Mouse (Mus musculus) embryonic fibroblast, embryonic 13.5 days (primary cell): Measurements from ENCODE around the gene Mal. TPM values are rescaled to one million over a fixed set of nuclear protein-coding genes. Genes with fewer than 3 reads are reported as not detected.
"Not testable (repeated sequence)": the region's sequence is repeated elsewhere in the genome, so short reads cannot be mapped to it uniquely, and the experiment has no call there.

ENCODE experiments used
- H3K27ac ChIP-seq: 2 replicates; pipeline ENCODE4 v1.5.1; 2012; ENCODE audit warnings: low read length, control low read depth, inconsistent platforms; ENCODE audit not compliant: insufficient read depth
- H3K4me1 ChIP-seq: 2 replicates; pipeline ENCODE4 v1.6.1; 2011; ENCODE audit warnings: low read length; ENCODE audit not compliant: control insufficient read depth, insufficient read depth
- H3K4me3 ChIP-seq: 2 replicates; pipeline ENCODE4 v1.5.1; 2011; ENCODE audit warnings: mild to moderate bottlenecking, control low read depth, low read length; ENCODE audit not compliant: insufficient read depth
- CTCF ChIP-seq: IDR thresholded peaks from 2 replicates; pipeline ENCODE4 v1.5.1; 2011; ENCODE audit warnings: mild to moderate bottlenecking, control low read depth, low read length, moderate library complexity, borderline replicate concordance; ENCODE audit not compliant: insufficient read depth
- POLR2A ChIP-seq: IDR thresholded peaks from 2 replicates; pipeline ENCODE4 v1.6.1; 2011; ENCODE audit warnings: low read depth, mild to moderate bottlenecking, control low read depth, low read length, moderate library complexity
- polyA plus RNA-seq: library from polyadenylated mRNA; stranded (reverse); fragments of >200 nt; gene quantifications from 2 replicates; pipeline ENCODE4 v1.2.4, GENCODE M21; 2011; ENCODE audit warnings: low read depth; ENCODE audit not compliant: missing spikeins, insufficient read length

The Mal gene
- polyA plus RNA-seq, 1 experiment = not detected

DNA sequence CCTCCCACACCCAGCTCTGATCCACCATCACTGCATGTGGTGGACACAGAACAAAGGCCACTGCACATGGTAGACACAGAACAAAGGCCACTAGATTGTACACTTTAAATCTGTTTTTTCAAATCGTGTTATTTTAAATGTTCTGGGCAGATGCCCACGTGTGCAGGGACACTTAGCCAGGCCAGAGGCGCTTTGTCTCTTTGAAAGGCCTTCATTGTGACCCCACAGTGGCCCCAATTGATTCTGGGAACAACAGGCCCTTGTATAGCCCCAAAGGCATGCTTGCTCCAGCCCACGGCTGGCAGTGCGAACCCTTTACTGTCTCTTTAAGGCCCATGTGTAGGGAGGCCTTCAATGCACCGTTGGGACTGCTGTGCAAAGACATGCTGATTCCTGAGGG, 29.1 kb downstream of the Mal start:
- H3K27ac ChIP-seq = no peak overlapping the region
- no peak overlapping the region for H3K4me3 ChIP-seq
- no peaks in the 10 kb centered on the region for H3K4me1 ChIP-seq
- TF ChIP-seq CTCF (no peak), POLR2A (no peak)

DNA sequence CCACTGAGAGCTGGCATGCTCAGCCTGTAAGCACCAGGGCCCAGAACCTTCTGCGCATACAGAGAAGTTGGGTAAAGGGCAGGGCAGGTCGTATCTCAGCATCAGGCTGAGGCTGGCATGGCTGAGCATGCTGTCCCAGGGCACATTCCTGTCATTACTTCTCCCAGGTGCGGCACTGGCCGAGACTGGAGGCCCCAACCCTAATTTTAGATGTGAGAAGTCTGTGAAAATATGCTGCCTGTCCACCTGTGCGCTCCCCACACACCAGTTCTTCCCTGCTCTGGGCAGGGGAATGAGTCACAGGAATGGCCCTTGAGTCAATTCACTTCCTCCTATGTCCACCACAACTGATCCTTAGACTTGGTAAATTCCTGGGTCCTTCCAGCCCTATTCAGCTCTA, 30.8 kb downstream of the Mal start:
- H3K27ac ChIP-seq = no peak overlapping the region
- no peaks in the 10 kb centered on the region for H3K4me1 ChIP-seq
- H3K4me3 ChIP-seq = no peak overlapping the region
- TF ChIP-seq CTCF (no peak), POLR2A (no peak)

DNA sequence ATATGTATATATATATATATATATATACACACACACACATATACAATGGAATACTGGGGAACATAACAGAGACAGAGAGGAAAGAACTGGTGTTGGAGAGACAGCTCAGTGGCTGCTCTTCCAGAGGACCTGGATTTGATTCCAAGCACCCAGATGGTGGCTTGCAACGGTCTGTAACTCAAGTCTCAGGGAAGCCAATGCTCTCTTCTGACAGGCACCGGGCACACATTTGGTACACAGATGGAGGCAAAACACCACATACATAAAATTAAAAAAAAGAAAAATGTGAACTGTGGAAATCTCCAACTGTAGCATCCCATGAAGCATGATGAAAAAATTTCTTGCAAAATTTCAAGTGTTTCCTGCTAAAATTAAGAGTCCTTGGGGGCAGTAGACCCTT, 31.7 kb downstream of the Mal start:
- Histone ChIP-seq H3K27ac (no peak overlapping the region), H3K4me3 (no peak overlapping the region), H3K4me1 (no peaks in the 10 kb centered on the region)
- TF ChIP-seq CTCF = no peak
- no peak for TF ChIP-seq POLR2A

DNA sequence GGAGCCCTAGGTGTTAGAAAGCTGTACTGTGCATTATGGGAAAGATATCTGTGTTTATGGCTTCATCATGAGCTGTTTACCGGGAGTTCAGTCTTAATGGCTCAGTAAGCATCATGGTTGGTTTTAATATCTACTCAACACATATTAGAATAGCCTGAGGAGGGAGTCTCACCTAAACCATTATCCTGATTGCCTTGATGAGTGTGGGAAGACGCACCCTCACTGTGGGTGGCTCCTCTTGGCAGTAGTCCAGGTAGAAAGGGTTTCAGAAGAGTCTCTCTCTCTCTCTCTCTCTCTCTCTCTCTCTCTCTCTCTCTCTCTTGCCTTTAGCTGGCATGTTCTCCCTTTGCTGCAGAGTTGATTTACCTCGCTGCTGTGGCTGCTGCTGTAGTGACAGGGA, 34.4 kb downstream of the Mal start:
- Histone ChIP-seq H3K4me3 (no peak overlapping the region), H3K4me1 (no peaks in the 10 kb centered on the region), H3K27ac (no peak overlapping the region)
- no peak for TF ChIP-seq CTCF
- TF ChIP-seq POLR2A = no peak

DNA sequence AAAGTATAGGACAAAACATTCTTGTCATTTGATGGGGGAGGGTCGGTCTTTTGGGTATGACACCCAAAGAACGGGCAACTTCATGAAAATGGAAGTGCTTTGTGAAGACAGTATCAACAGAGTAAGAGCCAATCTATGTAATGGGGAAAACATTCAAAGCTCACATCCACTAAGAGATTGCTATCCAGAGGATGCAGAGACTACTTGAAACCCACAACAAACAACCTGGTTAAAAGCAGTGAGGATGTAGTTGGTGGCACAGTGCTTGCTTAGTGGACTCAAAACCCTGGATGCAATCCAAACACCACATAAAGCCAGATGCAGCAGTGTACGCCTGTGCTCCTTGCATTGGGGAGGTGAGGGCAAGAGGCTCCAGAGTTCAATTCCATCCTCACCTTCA, 37.2 kb downstream of the Mal start:
- H3K4me1 ChIP-seq = no peaks in the 10 kb centered on the region
- TF ChIP-seq POLR2A (no peak), CTCF (no peak)
- no peak overlapping the region for H3K4me3 ChIP-seq
- H3K27ac ChIP-seq = no peak overlapping the region

DNA sequence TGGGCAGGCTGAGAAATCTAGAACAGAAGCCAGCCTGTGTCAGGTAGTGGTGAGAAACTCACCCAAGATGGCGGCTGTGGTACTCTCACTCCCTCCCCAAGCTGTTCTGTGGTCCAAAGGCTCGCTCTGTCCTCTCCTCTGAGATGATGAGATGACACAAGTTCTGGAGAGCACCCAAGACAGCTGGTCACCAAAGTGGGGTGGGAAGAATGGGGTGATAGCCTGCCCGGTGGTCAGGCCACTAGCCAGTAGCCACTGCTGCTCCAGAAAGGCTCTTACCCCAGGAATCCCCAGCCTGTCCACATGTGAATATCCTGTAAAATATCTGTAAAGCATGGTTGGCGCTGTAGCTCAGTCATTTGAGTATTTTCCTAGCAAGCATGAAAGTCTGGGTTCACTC, 44.2 kb downstream of the Mal start:
- H3K4me3 ChIP-seq = no peak overlapping the region

DNA sequence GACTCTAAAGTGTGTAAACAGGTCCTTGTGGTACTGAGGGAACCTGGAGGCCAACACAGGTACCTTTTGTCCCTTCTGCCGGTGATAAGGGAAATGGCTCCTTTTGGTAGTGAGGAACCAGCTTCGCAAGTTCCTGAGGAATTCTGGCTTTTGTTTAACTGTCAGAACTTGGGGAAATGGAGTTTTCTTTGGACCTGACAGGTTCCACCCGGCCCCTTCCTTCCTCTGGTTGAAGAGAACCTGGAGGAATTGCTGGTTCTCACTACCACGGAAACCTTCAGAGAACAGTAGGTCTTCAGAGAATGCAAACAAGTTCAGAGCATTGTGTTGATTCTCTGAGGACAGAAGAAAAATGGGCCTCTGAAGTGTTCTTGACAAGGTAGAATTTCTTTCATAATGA, 45.1 kb downstream of the Mal start:
- no peak for TF ChIP-seq POLR2A
- TF ChIP-seq CTCF = no peak
- Histone ChIP-seq H3K4me1 (no peaks in the 10 kb centered on the region), H3K27ac (no peak overlapping the region), H3K4me3 (no peak overlapping the region)

More for the DNA sequence above, 44.2 kb downstream of the Mal start:
- TF ChIP-seq POLR2A = no peak
- no peak for TF ChIP-seq CTCF
- Histone ChIP-seq H3K27ac (no peak overlapping the region), H3K4me1 (no peaks in the 10 kb centered on the region)

DNA sequence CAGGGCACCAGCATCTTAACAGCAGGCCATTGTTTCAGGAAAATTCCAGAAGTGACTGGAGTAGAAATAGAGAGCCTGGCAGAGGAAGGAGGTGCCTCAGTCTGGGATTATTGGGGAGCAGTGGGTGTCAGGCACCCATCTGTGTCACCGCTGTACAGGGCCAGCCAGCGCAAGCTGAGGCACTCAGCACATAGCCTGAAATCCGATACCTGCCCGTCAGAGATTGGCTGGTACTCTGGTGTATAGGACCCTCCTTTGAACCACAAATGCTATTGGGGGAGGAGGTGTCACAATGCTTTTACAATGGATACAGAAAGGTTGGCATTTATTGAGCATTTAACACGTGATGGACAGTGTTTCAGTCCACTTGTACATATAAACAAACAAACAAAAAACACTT, 47.5 kb downstream of the Mal start:
- Histone ChIP-seq H3K27ac (no peak overlapping the region), H3K4me1 (no peaks in the 10 kb centered on the region), H3K4me3 (no peak overlapping the region)
- no peak for TF ChIP-seq POLR2A
- TF ChIP-seq CTCF = no peak

DNA sequence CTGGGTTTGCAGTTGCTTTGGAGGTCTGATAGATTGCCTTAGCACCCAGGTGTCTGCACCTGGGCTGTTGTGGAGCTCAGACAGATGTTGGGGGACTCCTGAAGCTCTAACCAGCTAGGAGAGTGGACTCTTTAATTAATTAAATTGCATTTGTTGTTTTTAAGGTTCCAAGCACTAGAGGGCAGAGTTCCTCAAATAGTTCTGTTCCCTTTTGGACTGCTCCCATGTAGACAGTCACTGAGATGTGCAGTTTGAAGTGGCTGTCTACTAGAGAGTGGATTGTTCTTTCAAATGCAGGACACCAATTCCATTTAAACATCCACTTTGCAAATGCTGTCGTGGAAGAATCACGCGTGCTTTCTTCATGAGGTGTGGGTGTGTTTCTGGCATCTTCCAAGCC, 48.3 kb downstream of the Mal start:
- Histone ChIP-seq H3K4me1 (no peaks in the 10 kb centered on the region), H3K4me3 (no peak overlapping the region), H3K27ac (no peak overlapping the region)
- no peak for TF ChIP-seq POLR2A
- TF ChIP-seq CTCF = no peak

DNA sequence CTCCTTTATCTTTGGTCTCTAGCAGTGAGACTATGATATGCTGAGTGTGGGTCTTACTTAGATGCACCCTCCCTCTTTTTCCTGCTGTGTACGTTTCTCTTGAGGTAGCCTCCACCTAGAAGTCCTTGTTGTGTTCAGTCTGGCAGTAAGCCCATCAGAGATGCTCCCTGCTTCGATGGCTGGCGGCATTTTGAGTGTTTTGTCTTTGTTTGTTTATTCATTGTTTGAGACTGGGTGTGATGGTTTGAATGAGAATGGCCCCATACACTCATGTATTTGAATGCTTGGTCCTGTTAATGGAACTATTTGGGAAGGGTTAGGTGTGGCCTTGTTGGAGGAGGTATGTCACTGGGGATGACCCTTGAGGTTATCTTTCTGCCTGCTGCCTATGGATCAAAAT, 51.3 kb downstream of the Mal start:
- Histone ChIP-seq H3K4me1 (no peaks in the 10 kb centered on the region), H3K4me3 (no peak overlapping the region), H3K27ac (no peak overlapping the region)
- TF ChIP-seq POLR2A (no peak), CTCF (no peak)

DNA sequence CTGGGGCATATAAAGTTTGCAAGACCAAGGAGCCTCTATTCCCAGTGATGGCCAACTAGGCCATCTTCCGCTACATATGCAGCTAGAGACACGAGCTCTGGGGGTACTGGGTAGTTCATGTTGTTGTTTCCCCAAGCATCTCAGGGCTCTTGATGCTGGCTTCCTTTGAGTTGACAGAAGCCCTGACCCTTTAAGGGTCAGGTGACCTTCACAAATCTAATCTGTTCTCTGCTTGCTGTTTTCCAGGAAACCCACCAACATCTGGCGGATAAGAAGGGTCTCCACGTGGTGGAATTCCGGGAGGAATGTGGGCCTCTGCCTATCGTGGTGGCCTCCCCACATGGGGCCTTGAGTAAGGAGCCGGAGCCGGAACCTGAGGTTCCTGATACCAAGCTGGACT, 53.1 kb downstream of the Mal start:
- H3K4me3 ChIP-seq, H3K4me1 ChIP-seq, H3K27ac ChIP-seq: not testable (repeated sequence)

DNA sequence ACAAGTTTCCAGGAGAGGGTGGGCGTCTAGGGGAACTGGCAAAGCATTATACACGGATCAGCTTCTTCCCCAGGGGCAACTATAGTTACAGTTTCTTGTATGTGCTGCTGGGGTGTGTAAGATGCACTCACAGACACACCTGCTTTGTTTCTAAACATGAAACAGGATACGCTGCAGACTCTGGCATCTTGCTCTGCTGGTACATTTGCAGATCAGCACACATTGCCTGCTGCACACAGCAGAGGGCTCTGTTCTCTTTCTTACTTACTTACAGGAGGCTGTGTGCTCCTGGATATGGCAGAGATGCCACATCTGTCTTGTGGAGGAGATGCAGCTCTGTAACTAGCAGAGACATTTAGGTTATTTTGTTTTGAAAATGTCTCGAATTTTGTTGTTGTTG, 65.7 kb downstream of the Mal start:
- H3K4me3 ChIP-seq = no peak overlapping the region
- TF ChIP-seq CTCF (no peak), POLR2A (no peak)

More for the DNA sequence above, 65.7 kb downstream of the Mal start:
- Histone ChIP-seq H3K27ac (no peak overlapping the region), H3K4me1 (no peaks in the 10 kb centered on the region)
